21 mouse cellular contexts compared by ENCODE assay signal in the genomic region with DNA sequence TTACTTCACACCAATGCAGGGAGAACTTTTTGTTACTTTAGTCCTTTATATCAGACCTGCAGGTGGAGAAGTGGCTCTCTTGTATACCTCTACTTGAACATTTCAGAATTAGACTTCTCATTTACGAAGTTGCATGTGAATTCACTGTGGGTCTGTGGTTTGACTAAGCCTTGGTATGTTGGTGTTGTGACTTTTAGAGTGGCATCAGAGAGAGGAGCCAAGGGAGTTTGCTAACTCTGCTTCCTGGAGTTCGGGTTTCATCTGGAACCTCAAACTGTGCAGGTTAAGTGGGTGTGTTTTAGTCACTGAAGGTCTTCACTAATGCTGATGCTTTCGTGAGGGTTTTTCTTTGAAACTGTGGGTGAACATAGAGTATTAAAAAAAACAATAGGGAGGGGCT. TPM values are rescaled to one million over a fixed set of nuclear protein-coding genes. Genes with fewer than 3 reads are reported as not detected.
DNase-seq lines count a peak whose midpoint lies in the region; ATAC-seq and TF ChIP-seq lines count a peak whose summit lies in the region.
"Had no signal": no experiment of that assay in that cellular context is flagged by ENCODE, and none has a peak within 500 bp of the region (broad histone marks: within the 10 kb centered on the region; RNA-seq: fewer than 3 reads in every experiment).

No protein-coding gene starts in this region.

- H3K36me3 ChIP-seq in forebrain, embryonic 15.5 days = no peaks in the 10 kb centered on the region
- no peaks in the 10 kb centered on the region for H3K36me3 ChIP-seq in forebrain, embryonic 10.5 days (replicated peaks)
- H3K36me3 ChIP-seq in kidney, embryonic 16.5 days (ENCODE audit: insufficient read depth, low read length) = no peaks in the 10 kb centered on the region
- H3K36me3 ChIP-seq: embryonic facial prominence, embryonic 13.5 days; heart, embryonic 10.5 days; heart, embryonic 15.5 days; hindbrain, embryonic 13.5 days; intestine, embryonic 15.5 days had no signal

- peaks cover 34% of the 10 kb centered on the region for H3K4me1 ChIP-seq in forebrain, embryonic 15.5 days
- peaks cover 27% of the 10 kb centered on the region for H3K4me1 ChIP-seq in forebrain, embryonic 10.5 days
- peaks cover 12% of the 10 kb centered on the region for H3K4me1 ChIP-seq in kidney, embryonic 16.5 days (ENCODE audit: insufficient read depth, low read length)

- H3K27ac ChIP-seq in forebrain, embryonic 15.5 days (replicated peaks) = no peak overlapping the region
- no peak overlapping the region for H3K27ac ChIP-seq in forebrain, embryonic 10.5 days
- H3K27ac ChIP-seq in layer of hippocampus, adult 2 months = peak overlapping the region; percentile 100; the same call in 1 of the 2 replicates
- H3K27ac ChIP-seq in kidney, embryonic 16.5 days (ENCODE audit: low read length) = no peak overlapping the region
- H3K27ac ChIP-seq: embryonic facial prominence, embryonic 13.5 days; heart, embryonic 10.5 days; heart, embryonic 15.5 days; hindbrain, embryonic 13.5 days; hindbrain, postnatal 0 days; intestine, embryonic 15.5 days had no signal

- TF ChIP-seq CTCF in layer of hippocampus, adult 2 months (conservative IDR thresholded peaks at IDR 0.05) = no peak

- 81% methylated on average over 3 of the region's 3 CpGs for WGBS in forebrain, embryonic 15.5 days
- 79% methylated on average over 3 of the region's 3 CpGs for WGBS in forebrain, embryonic 10.5 days
- 75% methylated on average over 3 of the region's 3 CpGs for WGBS in kidney, embryonic 16.5 days

- no peak for DNase-seq in forebrain, embryonic 10.5 days (ENCODE audit: extremely low spot score, low spot score)
- DNase-seq in layer of hippocampus, adult 2 months (ENCODE audit: low spot score in 2 of 2) = no peak
- no peak for DNase-seq in layer of hippocampus, postnatal 14 days (ENCODE audit: low spot score in 2 of 2)
- DNase-seq in 416B (ENCODE audit: low read depth) (peak; percentile 53), liver (no peak)
- peak; percentile 70 for DNase-seq in induced T-regulatory cell, adult 2 months (ENCODE audit: low read depth)
- DNase-seq: adrenal gland, postnatal 10 days; cerebellum, adult 11 months; cerebellum, adult 8-10 months; cerebellum, postnatal 14 days; heart, adult 18-20 months; heart, postnatal 14 days; kidney, adult 18-20 months had no signal

- H3K9me3 ChIP-seq in forebrain, embryonic 15.5 days = no peaks in the 10 kb centered on the region
- no peaks in the 10 kb centered on the region for H3K9me3 ChIP-seq in forebrain, embryonic 10.5 days
- H3K9me3 ChIP-seq in kidney, embryonic 16.5 days (ENCODE audit: low read length) = no peaks in the 10 kb centered on the region
- H3K9me3 ChIP-seq: embryonic facial prominence, embryonic 13.5 days; heart, embryonic 10.5 days; heart, embryonic 15.5 days; hindbrain, embryonic 13.5 days; intestine, embryonic 15.5 days had no signal

- no peak overlapping the region for H3K4me3 ChIP-seq in forebrain, embryonic 15.5 days
- H3K4me3 ChIP-seq in forebrain, embryonic 10.5 days = no peak overlapping the region
- H3K4me3 ChIP-seq in layer of hippocampus, adult 2 months = peak overlapping the region; percentile 66
- no peak overlapping the region for H3K4me3 ChIP-seq in kidney, embryonic 16.5 days (ENCODE audit: low read length)
- H3K4me3 ChIP-seq: embryonic facial prominence, embryonic 13.5 days; heart, embryonic 10.5 days; heart, embryonic 15.5 days; hindbrain, embryonic 13.5 days; intestine, embryonic 15.5 days had no signal

- H3K27me3 ChIP-seq in forebrain, embryonic 15.5 days = no peaks in the 10 kb centered on the region
- H3K27me3 ChIP-seq in forebrain, embryonic 10.5 days (ENCODE audit: poor library complexity, severe bottlenecking) = peaks cover 26% of the 10 kb centered on the region
- no peaks in the 10 kb centered on the region for H3K27me3 ChIP-seq in kidney, embryonic 16.5 days (ENCODE audit: insufficient read depth, low read length)
- H3K27me3 ChIP-seq: embryonic facial prominence, embryonic 13.5 days; heart, embryonic 15.5 days; hindbrain, embryonic 13.5 days; intestine, embryonic 15.5 days had no signal

- 0 out of 2 replicates have a peak overlapping the region, but pooled peaks have one; percentile 20 for H3K4me2 ChIP-seq in forebrain, embryonic 15.5 days (replicated peaks)
- H3K4me2 ChIP-seq in kidney, embryonic 16.5 days (replicated peaks; ENCODE audit: low read depth, low read length) = no peak overlapping the region
- H3K4me2 ChIP-seq: embryonic facial prominence, embryonic 13.5 days; heart, embryonic 15.5 days; hindbrain, embryonic 13.5 days; intestine, embryonic 15.5 days had no signal

- ATAC-seq in forebrain, embryonic 15.5 days (replicated peaks) = no peak
- no peak for ATAC-seq in kidney, embryonic 16.5 days (ENCODE audit: low FRiP score, low TSS enrichment)
- ATAC-seq: hindbrain, postnatal 0 days; intestine, embryonic 15.5 days had no signal

- H3K9ac ChIP-seq in forebrain, embryonic 15.5 days (replicated peaks) = no peak overlapping the region
- H3K9ac ChIP-seq in kidney, embryonic 16.5 days (replicated peaks; ENCODE audit: low read length) = no peak overlapping the region
- H3K9ac ChIP-seq: embryonic facial prominence, embryonic 13.5 days; heart, embryonic 15.5 days; hindbrain, embryonic 13.5 days; intestine, embryonic 15.5 days had no signal

RNA-seq across cellular contexts. Expression of a gene that starts 4.4 kb away (rescaled TPM):
- 27.1 and 28.3 TPM in 2 replicates for polyA plus RNA-seq in forebrain, embryonic 15.5 days (2015; fragmentation: Nextera tagmentation; extraction: Ambion mirVana)
- polyA plus RNA-seq in forebrain, embryonic 10.5 days (2016; fragmentation: Nextera tagmentation; extraction: Ambion mirVana) = 1.0 TPM in 2 replicates
- 100 to 1,000 TPM; 203 to 210 TPM for total RNA-seq in layer of hippocampus, adult 2 months (2021)
- 100 to 1,000 TPM; 216 to 243 TPM for total RNA-seq in layer of hippocampus, postnatal 14 days (2021)
- 4.6 and 4.8 TPM in 2 replicates for polyA plus RNA-seq in kidney, embryonic 16.5 days (2015; fragmentation: Nextera tagmentation; extraction: Ambion mirVana)

Comparison
In these comparisons a context has a peak if more than half of its experiments do, and no peak if none do; other contexts are left out.
1. DNase-seq: peak in 416B (single experiment) and induced T-regulatory cell, adult 2 months (single experiment); none in forebrain, embryonic 10.5 days (single experiment), layer of hippocampus, adult 2 months (0 of 2), layer of hippocampus, postnatal 14 days (0 of 2) and liver (single experiment).